In genomic region chr13:23423286-23424051, GRCm38 (mm10) we compare ENCODE assay signal across 8 mouse cellular contexts. TPM values are rescaled to one million over a fixed set of nuclear protein-coding genes. Genes with fewer than 3 reads are reported as not detected.
DNase-seq lines count a peak whose midpoint lies in the region; ATAC-seq and TF ChIP-seq lines count a peak whose summit lies in the region.

Gene Abt1 (minus strand): TSS chr13:23423866.

- under 1% methylated on average over 48 of the region's 48 CpGs for WGBS in cerebellum, adult 2 months
- 1% methylated on average over 48 of the region's 48 CpGs for WGBS in lung, postnatal 0 days

- peak within 1 kb of the TSS; percentile 96 for H3K4me3 ChIP-seq in cerebellum, adult 2 months (replicated peaks; ENCODE audit: insufficient read depth, low read depth, low read length)
- H3K4me3 ChIP-seq in lung, postnatal 0 days (ENCODE audit: low read depth, low read length): peak within 1 kb of the TSS; percentile 87

- H3K4me1 ChIP-seq in cerebellum, adult 2 months (ENCODE audit: control insufficient read depth, insufficient read depth, low read length): peaks cover 4% of the 10 kb centered on the region; the same call in 1 of the 2 replicates
- H3K4me1 ChIP-seq in lung, postnatal 0 days (ENCODE audit: insufficient read depth, low read depth, low read length): no peaks in the 10 kb centered on the region

- H3K27ac ChIP-seq in cerebellum, adult 2 months (ENCODE audit: insufficient read depth, low read length): peak within 1 kb of the TSS; percentile 46; the same call in 1 of the 2 replicates
- H3K27ac ChIP-seq in lung, postnatal 0 days (ENCODE audit: low read length): peak within 1 kb of the TSS; percentile 85

- TF ChIP-seq EP300 in lung, postnatal 0 days (IDR thresholded peaks at IDR 0.05): no peak

- peak within 1 kb of the TSS; percentile 90 for H3K4me2 ChIP-seq in lung, postnatal 0 days (replicated peaks; ENCODE audit: low read depth, low read length)

- H3K27me3 ChIP-seq in cerebellum, adult 2 months (ENCODE audit: control insufficient read depth, insufficient read depth, low read length): no peaks in the 10 kb centered on the region
- H3K27me3 ChIP-seq in lung, postnatal 0 days (replicated peaks; ENCODE audit: insufficient read depth, low read length): no peaks in the 10 kb centered on the region

- H3K9me3 ChIP-seq in lung, postnatal 0 days (ENCODE audit: low read length): no peaks in the 10 kb centered on the region

- peak; percentile 77 to 80 for ATAC-seq in hematopoietic stem cell, adult 5-6 weeks (replicated peaks in 1 of 2; ENCODE audit: insufficient read depth in 1 of 2, low FRiP score in 2 of 2, low TSS enrichment in 1 of 2, low read depth in 1 of 2, poor library complexity in 2 of 2, severe bottlenecking in 2 of 2)
- ATAC-seq in lung, postnatal 0 days: peak; percentile 89

- no peaks in the 10 kb centered on the region; the same call in 1 of the 2 replicates for H3K36me3 ChIP-seq in lung, postnatal 0 days (ENCODE audit: insufficient read depth, low read length)

- TF ChIP-seq CTCF in cerebellum, adult 2 months (IDR thresholded peaks at IDR 0.05; ENCODE audit: borderline replicate concordance, insufficient read depth, low read depth, low read length): no peak
- no peak for TF ChIP-seq CTCF in lung, postnatal 0 days (IDR thresholded peaks at IDR 0.05)

- peak; percentile 79 for TF ChIP-seq POLR2A in cerebellum, adult 2 months (IDR thresholded peaks at IDR 0.05; ENCODE audit: borderline replicate concordance, insufficient read depth, low read length)

- peak; percentile 87 for DNase-seq in MEL-GATA-1-ER (ENCODE audit: extremely low read depth, low read depth)
- peak; percentile 93 to 97 for DNase-seq in cerebellum, adult 2 months
- peak; percentile 97 for DNase-seq in forelimb bud, embryonic 11.5 days (ENCODE audit: low read depth, low spot score)
- DNase-seq in layer of hippocampus, postnatal 10 days (ENCODE audit: low spot score in 2 of 2): peak; percentile 97 to 98
- DNase-seq in lung, postnatal 0 days (ENCODE audit: low spot score): peak; percentile 95
- peak; percentile 97 for DNase-seq in ovary, postnatal 10 days (ENCODE audit: low spot score)
- peak; percentile 95 for DNase-seq in thymus, postnatal 0 days (ENCODE audit: low spot score)

- H3K9ac ChIP-seq in lung, postnatal 0 days (replicated peaks; ENCODE audit: low read depth): peak within 1 kb of the TSS; percentile 87

RNA-seq across cellular contexts. Expression of gene Abt1, which starts in this region (rescaled TPM):
- polyA plus RNA-seq in cerebellum, adult 2 months (2012; rRNA removed): 9.8 and 10.7 TPM in 2 replicates
- 12.5 and 18.7 TPM in 2 replicates for total RNA-seq in hematopoietic stem cell, adult 5-6 weeks (2017)
- 1 to 10 TPM; 7.0 to 7.5 TPM for total RNA-seq in layer of hippocampus, postnatal 10 days (2021)
- 8.4 and 8.7 TPM in 2 replicates for polyA plus RNA-seq in lung, postnatal 0 days (2015; fragmentation: Nextera tagmentation; extraction: Ambion mirVana)
- polyA plus RNA-seq in thymus, postnatal 0 days (2015; fragmentation: Nextera tagmentation; extraction: Ambion mirVana): 13.8 and 15.1 TPM in 2 replicates

Comparison
In these comparisons a context has a peak if more than half of its experiments do, and no peak if none do; other contexts are left out.
1. Peak in every context shown above with its lines: DNase-seq, ATAC-seq, H3K4me3 ChIP-seq and H3K27ac ChIP-seq.